25 mouse cellular contexts compared by ENCODE assay signal in the genomic region with DNA sequence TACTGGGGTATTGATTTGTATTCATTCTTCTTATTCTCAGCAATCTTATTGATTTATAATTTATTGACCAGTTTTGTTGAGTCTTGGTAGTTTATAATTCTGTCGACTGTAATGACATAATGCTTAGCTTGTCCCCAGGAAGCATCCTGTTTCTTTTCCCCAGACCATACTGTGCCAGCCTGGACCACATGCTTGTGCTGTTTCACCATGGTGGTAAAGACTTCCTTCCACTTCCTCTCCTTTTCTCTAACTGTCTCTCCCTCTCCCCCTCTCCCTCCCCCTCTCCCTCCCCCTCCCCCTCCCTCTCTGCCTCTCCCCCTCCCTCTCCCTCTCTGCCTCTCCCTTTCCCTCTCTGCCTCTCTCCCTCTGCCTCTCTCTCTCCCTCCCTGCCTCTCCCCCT. TPM values are rescaled to one million over a fixed set of nuclear protein-coding genes. Genes with fewer than 3 reads are reported as not detected.
A peak's percentile ranks its signal among the peaks of the same experiment; 100 is the strongest.
DNase-seq lines count a peak whose midpoint lies in the region; ATAC-seq and TF ChIP-seq lines count a peak whose summit lies in the region.
"Had no signal": no experiment of that assay in that cellular context is flagged by ENCODE, and none has a peak within 500 bp of the region (broad histone marks: within the 10 kb centered on the region; RNA-seq: fewer than 3 reads in every experiment).

No protein-coding gene starts in this region.

- no peak overlapping the region for H3K4me3 ChIP-seq in liver, postnatal 0 days (ENCODE audit: low read depth, low read length)
- H3K4me3 ChIP-seq in liver, embryonic 12.5 days: no peak overlapping the region
- no peak overlapping the region for H3K4me3 ChIP-seq in hindbrain, embryonic 13.5 days
- H3K4me3 ChIP-seq: embryonic facial prominence, embryonic 13.5 days; embryonic facial prominence, embryonic 15.5 days; erythroblast, embryonic 14.5 days; forebrain, embryonic 10.5 days; forebrain, embryonic 12.5 days had no signal

- no peak for TF ChIP-seq CTCF in liver, postnatal 0 days (IDR thresholded peaks at IDR 0.05; ENCODE audit: low read depth)

- no peaks in the 10 kb centered on the region for H3K9me3 ChIP-seq in liver, postnatal 0 days (ENCODE audit: low read length)
- H3K9me3 ChIP-seq in liver, embryonic 12.5 days (replicated peaks): no peaks in the 10 kb centered on the region
- no peaks in the 10 kb centered on the region for H3K9me3 ChIP-seq in hindbrain, embryonic 13.5 days
- H3K9me3 ChIP-seq: embryonic facial prominence, embryonic 13.5 days; embryonic facial prominence, embryonic 15.5 days; forebrain, embryonic 10.5 days; forebrain, embryonic 12.5 days had no signal

- no peak overlapping the region for H3K9ac ChIP-seq in liver, postnatal 0 days (replicated peaks)
- H3K9ac ChIP-seq in liver, embryonic 12.5 days: no peak overlapping the region
- no peak overlapping the region for H3K9ac ChIP-seq in hindbrain, embryonic 13.5 days
- H3K9ac ChIP-seq: embryonic facial prominence, embryonic 13.5 days; embryonic facial prominence, embryonic 15.5 days; forebrain, embryonic 12.5 days had no signal

- WGBS in liver, postnatal 0 days (ENCODE audit: insufficient replicate concordance): 21% methylated on average over 1 of the region's 1 CpGs
- WGBS in liver, embryonic 12.5 days (ENCODE audit: insufficient replicate concordance): 23% methylated on average over 1 of the region's 1 CpGs
- WGBS in hindbrain, embryonic 13.5 days: 60% methylated on average over 1 of the region's 1 CpGs

- H3K27me3 ChIP-seq in liver, postnatal 0 days (ENCODE audit: insufficient read depth, low read length): no peaks in the 10 kb centered on the region
- H3K27me3 ChIP-seq in liver, embryonic 12.5 days (replicated peaks): no peaks in the 10 kb centered on the region
- H3K27me3 ChIP-seq in hindbrain, embryonic 13.5 days: no peaks in the 10 kb centered on the region
- H3K27me3 ChIP-seq: embryonic facial prominence, embryonic 13.5 days; embryonic facial prominence, embryonic 15.5 days; forebrain, embryonic 12.5 days had no signal

- no peak for TF ChIP-seq EP300 in liver, postnatal 0 days (IDR thresholded peaks at IDR 0.05; ENCODE audit: low read depth)

- no peak for ATAC-seq in liver, postnatal 0 days
- no peak for ATAC-seq in liver, embryonic 12.5 days
- ATAC-seq in megakaryocyte progenitor cell, adult 5-6 weeks (replicated peaks; ENCODE audit: poor library complexity): peak; percentile 54; the same call in 1 of the 2 replicates
- ATAC-seq in hindbrain, embryonic 13.5 days (ENCODE audit: low FRiP score): no peak
- ATAC-seq: forebrain, embryonic 14.5 days; forebrain, embryonic 16.5 days had no signal

- peak; percentile 5 for DNase-seq in liver, postnatal 0 days
- peak; percentile 62 for DNase-seq in 416B (ENCODE audit: low read depth)
- DNase-seq: adrenal gland, adult 2 months; adrenal gland, postnatal 10 days; adrenal gland, postnatal 25 days; cerebellum, adult 11 months; cerebellum, adult 18-20 months; cerebellum, adult 8-10 months; cerebellum, adult 9-11 months; cerebellum, postnatal 14 days; cerebellum, postnatal 36 days; embryo, embryonic 11 days had no signal

- H3K36me3 ChIP-seq in liver, postnatal 0 days (replicated peaks; ENCODE audit: insufficient read depth, low read length): no peaks in the 10 kb centered on the region
- no peaks in the 10 kb centered on the region for H3K36me3 ChIP-seq in liver, embryonic 12.5 days
- no peaks in the 10 kb centered on the region for H3K36me3 ChIP-seq in hindbrain, embryonic 13.5 days
- H3K36me3 ChIP-seq: embryonic facial prominence, embryonic 13.5 days; embryonic facial prominence, embryonic 15.5 days; forebrain, embryonic 10.5 days; forebrain, embryonic 12.5 days had no signal

- H3K4me1 ChIP-seq in liver, postnatal 0 days (ENCODE audit: insufficient read depth): no peaks in the 10 kb centered on the region; the same call in 1 of the 2 replicates
- no peaks in the 10 kb centered on the region for H3K4me1 ChIP-seq in liver, embryonic 12.5 days
- no peaks in the 10 kb centered on the region for H3K4me1 ChIP-seq in hindbrain, embryonic 13.5 days (replicated peaks)
- H3K4me1 ChIP-seq: embryonic facial prominence, embryonic 13.5 days; embryonic facial prominence, embryonic 15.5 days; forebrain, embryonic 10.5 days; forebrain, embryonic 12.5 days had no signal

- H3K27ac ChIP-seq in liver, postnatal 0 days (ENCODE audit: low read depth): no peak overlapping the region
- H3K27ac ChIP-seq in liver, embryonic 12.5 days: no peak overlapping the region
- no peak overlapping the region for H3K27ac ChIP-seq in hindbrain, embryonic 13.5 days
- H3K27ac ChIP-seq: embryonic facial prominence, embryonic 13.5 days; embryonic facial prominence, embryonic 15.5 days; forebrain, embryonic 10.5 days; forebrain, embryonic 12.5 days had no signal

- no peak overlapping the region for H3K4me2 ChIP-seq in liver, postnatal 0 days (ENCODE audit: low read depth, low read length)
- H3K4me2 ChIP-seq in liver, embryonic 12.5 days: no peak overlapping the region
- no peak overlapping the region for H3K4me2 ChIP-seq in hindbrain, embryonic 13.5 days
- H3K4me2 ChIP-seq: embryonic facial prominence, embryonic 13.5 days; embryonic facial prominence, embryonic 15.5 days; forebrain, embryonic 12.5 days had no signal

RNA-seq across cellular contexts. Expression of a gene that starts 36.4 kb away (rescaled TPM):
- 0.12 and 0.14 TPM in 2 replicates for polyA plus RNA-seq in liver, postnatal 0 days (2015; fragmentation: Nextera tagmentation; extraction: Ambion mirVana)
- not detected in 2 replicates for polyA plus RNA-seq in liver, embryonic 12.5 days (2016; fragmentation: Nextera tagmentation; extraction: Ambion mirVana)
- not detected in 2 replicates for total RNA-seq in megakaryocyte progenitor cell, adult 5-6 weeks (2015)
- total RNA-seq in megakaryocyte progenitor cell, adult 5-6 weeks (2017): not detected in 2 replicates
- 0.06 and 0.21 TPM in 2 replicates for polyA plus RNA-seq in hindbrain, embryonic 13.5 days (2015; fragmentation: Nextera tagmentation; extraction: Ambion mirVana)
- total RNA-seq: adrenal gland, adult 2 months; common myeloid progenitor, adult 5-6 weeks; MEL had no signal
- polyA plus RNA-seq: embryonic facial prominence, embryonic 11.5 days; erythroblast, embryonic 14.5 days; forebrain, embryonic 10.5 days; forebrain, embryonic 12.5 days; forebrain, embryonic 14.5 days; forebrain, embryonic 16.5 days had no signal
